Mouse (Mus musculus): ENCODE results near the gene Eno2. TPM values are rescaled to one million over a fixed set of nuclear protein-coding genes. Genes with fewer than 3 reads are reported as not detected.

Eno2 gene
- polyA plus RNA-seq, 1 experiment from 2014 or later = 4.6 TPM

DNA sequence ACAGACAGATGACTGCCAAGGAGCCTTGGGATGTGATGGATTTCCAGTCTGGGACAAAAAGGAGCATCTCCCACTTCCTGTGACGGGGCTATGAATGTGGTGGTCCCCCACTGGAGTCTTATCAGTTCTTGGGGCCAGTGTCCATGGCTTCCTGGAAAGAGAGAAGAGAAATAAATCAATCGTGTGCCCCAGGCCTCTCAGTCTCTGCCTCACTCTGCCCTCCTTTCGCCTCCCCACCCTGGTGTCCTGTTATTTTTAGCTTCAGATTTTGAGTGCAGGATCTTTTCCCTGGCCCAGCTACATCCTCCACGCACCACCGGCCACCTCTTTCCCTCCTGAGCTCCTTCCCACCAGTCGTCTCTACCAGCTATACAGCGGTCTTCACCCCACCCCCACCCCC lies 540 bp upstream of the Eno2 start:
- Histone ChIP-seq H3K27me3 (ENCODE audit: low read depth, poor library complexity, severe bottlenecking) (peaks cover 78% of the 10 kb centered on the region), H3K9me3 (replicated peaks) (no peaks in the 10 kb centered on the region), H3K27ac (replicated peaks) (peak overlapping the region; percentile 81), H3K4me1 (peaks cover 40% of the 10 kb centered on the region), H3K36me3 (no peaks in the 10 kb centered on the region), H3K4me3 (peak overlapping the region; percentile 58)
- WGBS = 61% methylated on average over 7 of the region's 7 CpGs
- DNase-seq (ENCODE audit: low spot score) = no peak

DNA sequence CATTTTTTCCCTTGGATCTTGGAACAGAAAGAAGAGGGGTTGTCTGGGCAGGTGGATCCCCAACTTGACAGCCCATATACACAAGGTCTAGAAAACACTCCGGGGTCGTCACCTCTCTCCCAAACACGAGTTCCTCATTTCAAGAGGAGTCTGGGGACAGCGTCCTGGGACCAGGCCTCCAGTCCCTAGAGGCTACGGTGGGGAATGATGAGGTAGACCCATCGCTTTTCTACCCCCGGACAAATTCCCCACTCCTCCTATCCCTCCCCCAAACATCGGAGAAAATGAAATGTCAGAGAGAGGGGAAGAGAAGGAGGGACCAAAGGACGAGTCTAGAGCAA lies 799 bp downstream of the Eno2 start:
- H3K4me1 ChIP-seq = peaks cover 40% of the 10 kb centered on the region
- WGBS = 1% methylated on average over 9 of the region's 9 CpGs
- peak overlapping the region; percentile 58 for H3K4me3 ChIP-seq
- no peak for DNase-seq (ENCODE audit: low spot score)
- H3K27me3 ChIP-seq (ENCODE audit: low read depth, poor library complexity, severe bottlenecking) = peaks cover 77% of the 10 kb centered on the region
- no peaks in the 10 kb centered on the region for H3K9me3 ChIP-seq (replicated peaks)
- peak overlapping the region; percentile 81 for H3K27ac ChIP-seq (replicated peaks)
- no peaks in the 10 kb centered on the region for H3K36me3 ChIP-seq

DNA sequence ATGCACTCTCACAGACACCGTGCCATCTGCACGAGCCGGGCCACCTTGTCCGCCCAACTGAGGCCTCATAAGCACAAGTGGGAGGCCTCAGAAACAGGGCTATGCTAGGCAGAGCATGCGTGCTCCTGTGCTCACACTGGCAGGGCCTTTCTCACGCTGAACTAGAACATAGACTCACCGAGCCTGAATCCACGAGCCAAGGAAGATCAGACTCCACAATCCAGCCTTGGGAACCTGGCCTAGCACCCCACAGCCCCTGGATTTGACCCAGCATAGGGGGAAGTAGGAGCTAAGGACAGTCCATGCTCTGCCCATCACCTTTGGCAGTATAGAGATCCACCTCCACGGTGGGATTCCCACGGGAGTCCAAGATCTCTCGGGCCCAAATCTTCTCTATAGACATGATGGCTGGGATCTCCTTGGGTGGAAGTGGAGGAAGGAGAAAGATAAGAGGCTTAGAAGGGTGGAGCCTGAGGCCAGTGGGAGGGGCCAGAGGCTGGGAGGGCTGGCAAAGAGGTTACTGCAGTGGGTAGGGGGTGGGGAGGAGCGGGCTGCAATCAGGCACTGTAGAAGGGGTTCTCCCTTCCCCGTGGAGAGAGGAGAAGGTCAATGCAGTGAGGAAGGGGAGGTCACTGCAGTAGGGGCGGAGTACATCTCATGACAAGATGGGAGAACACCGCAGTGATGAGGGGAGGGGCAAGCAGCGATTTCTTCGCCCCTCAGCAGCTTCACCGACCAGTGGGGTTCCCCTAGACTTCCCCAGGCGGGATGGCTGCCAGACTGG lies 1.4 kb downstream of the Eno2 start:
- H3K27me3 ChIP-seq (ENCODE audit: low read depth, poor library complexity, severe bottlenecking) = peaks cover 71% of the 10 kb centered on the region
- peak overlapping the region; percentile 58 for H3K4me3 ChIP-seq
- H3K4me1 ChIP-seq = peaks cover 40% of the 10 kb centered on the region
- H3K9me3 ChIP-seq (replicated peaks) = no peaks in the 10 kb centered on the region
- no peaks in the 10 kb centered on the region for H3K36me3 ChIP-seq
- WGBS = 15% methylated on average over 19 of the region's 19 CpGs
- H3K27ac ChIP-seq (replicated peaks) = peak overlapping the region; percentile 59
- peak; percentile 42 for DNase-seq (ENCODE audit: low spot score)

GRCm38 (mm10) chr6:124767536-124767919 lies 1.9 kb downstream of the Eno2 start:
- Histone ChIP-seq H3K4me3 (peak overlapping the region; percentile 58), H3K27me3 (ENCODE audit: low read depth, poor library complexity, severe bottlenecking) (peaks cover 71% of the 10 kb centered on the region), H3K27ac (replicated peaks) (peak overlapping the region; percentile 59), H3K36me3 (no peaks in the 10 kb centered on the region), H3K9me3 (replicated peaks) (no peaks in the 10 kb centered on the region), H3K4me1 (peaks cover 40% of the 10 kb centered on the region)
- DNase-seq (ENCODE audit: low spot score) = no peak
- WGBS = 23% methylated on average over 4 of the region's 4 CpGs

GRCm38 (mm10) chr6:124765951-124766350 lies 3.5 kb downstream of the Eno2 start:
- Histone ChIP-seq H3K4me3 (no peak overlapping the region), H3K36me3 (no peaks in the 10 kb centered on the region), H3K4me1 (peaks cover 40% of the 10 kb centered on the region), H3K27me3 (ENCODE audit: low read depth, poor library complexity, severe bottlenecking) (peaks cover 66% of the 10 kb centered on the region), H3K9me3 (replicated peaks) (no peaks in the 10 kb centered on the region), H3K27ac (replicated peaks) (no peak overlapping the region)
- DNase-seq (ENCODE audit: low spot score) = no peak
- whole genome bisulfite sequencing = 85% methylated on average over 7 of the region's 7 CpGs

DNA sequence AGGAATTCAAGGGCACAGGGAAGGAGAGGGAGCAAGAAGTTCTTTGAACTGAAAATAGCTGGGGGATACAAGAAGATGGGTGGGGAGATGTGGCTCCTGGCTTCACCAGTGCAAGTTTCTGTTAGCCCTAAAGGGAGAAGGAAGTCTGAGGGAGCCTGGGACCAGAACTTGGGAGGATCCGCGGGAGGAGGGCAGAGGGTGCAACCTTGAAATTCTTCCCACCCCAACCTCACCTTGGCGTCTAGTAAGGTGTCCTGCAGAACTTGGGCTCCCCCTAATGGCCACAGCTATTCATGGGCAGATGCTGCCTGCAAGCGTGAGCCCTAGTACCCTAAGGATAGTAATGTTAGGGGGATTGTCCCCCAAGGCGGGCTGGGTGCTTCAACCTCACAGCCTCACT lies 10.2 kb downstream of the Eno2 start:
- H3K36me3 ChIP-seq = no peaks in the 10 kb centered on the region
- DNase-seq (ENCODE audit: low spot score) = peak; percentile 80
- H3K9me3 ChIP-seq (replicated peaks) = no peaks in the 10 kb centered on the region
- H3K27me3 ChIP-seq (ENCODE audit: low read depth, poor library complexity, severe bottlenecking) = peaks cover 11% of the 10 kb centered on the region; the same call in 1 of the 2 replicates
- peaks cover 45% of the 10 kb centered on the region for H3K4me1 ChIP-seq
- H3K4me3 ChIP-seq = peak overlapping the region; percentile 90; the same call in 1 of the 2 replicates
- peak overlapping the region; percentile 98 for H3K27ac ChIP-seq (replicated peaks)
- 5% methylated on average over 5 of the region's 5 CpGs for WGBS

DNA sequence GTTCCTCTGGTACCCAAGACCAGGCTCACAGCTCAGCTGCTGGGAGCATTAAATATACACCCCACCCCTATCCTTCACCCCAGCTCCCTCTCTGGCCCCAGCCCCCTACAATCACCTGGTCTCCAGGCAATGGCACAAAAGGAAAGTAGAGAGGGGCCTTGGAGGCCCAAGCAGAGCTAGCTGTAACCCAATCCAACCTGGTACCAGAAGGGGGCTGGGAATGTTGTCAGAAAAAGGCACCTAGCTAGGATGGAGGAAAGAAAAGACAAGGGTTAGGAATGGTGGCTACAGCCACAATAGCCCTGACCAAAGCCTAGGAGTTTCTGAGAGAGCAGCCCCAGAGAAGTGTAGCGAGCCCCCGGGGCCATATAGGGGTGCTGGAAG lies 10.6 kb downstream of the Eno2 start:
- DNase-seq (ENCODE audit: low spot score) = no peak
- H3K27ac ChIP-seq (replicated peaks) = peak overlapping the region; percentile 98
- H3K36me3 ChIP-seq = no peaks in the 10 kb centered on the region
- peaks cover 49% of the 10 kb centered on the region for H3K4me1 ChIP-seq
- H3K27me3 ChIP-seq (ENCODE audit: low read depth, poor library complexity, severe bottlenecking) = peaks cover 11% of the 10 kb centered on the region; the same call in 1 of the 2 replicates
- 78% methylated on average over 2 of the region's 2 CpGs for WGBS
- no peaks in the 10 kb centered on the region for H3K9me3 ChIP-seq (replicated peaks)
- H3K4me3 ChIP-seq = peak overlapping the region; percentile 90

GRCm38 (mm10) chr6:124757909-124758848 lies 11.3 kb downstream of the Eno2 start:
- WGBS = 24% methylated on average over 5 of the region's 5 CpGs
- no peaks in the 10 kb centered on the region for H3K9me3 ChIP-seq (replicated peaks)
- peaks cover 11% of the 10 kb centered on the region; the same call in 1 of the 2 replicates for H3K27me3 ChIP-seq (ENCODE audit: low read depth, poor library complexity, severe bottlenecking)
- peak; percentile 67 for DNase-seq (ENCODE audit: low spot score)
- peak overlapping the region; percentile 90 for H3K4me3 ChIP-seq
- H3K27ac ChIP-seq (replicated peaks) = peak overlapping the region; percentile 98
- 0 out of 2 replicates have a peak, but pooled peaks cover 1% of the 10 kb centered on the region for H3K36me3 ChIP-seq
- H3K4me1 ChIP-seq = peaks cover 54% of the 10 kb centered on the region

GRCm38 (mm10) chr6:124757351-124757880 lies 12.1 kb downstream of the Eno2 start:
- Histone ChIP-seq H3K9me3 (replicated peaks) (no peaks in the 10 kb centered on the region), H3K36me3 (0 out of 2 replicates have a peak, but pooled peaks cover 3% of the 10 kb centered on the region), H3K4me1 (peaks cover 54% of the 10 kb centered on the region), H3K27me3 (ENCODE audit: low read depth, poor library complexity, severe bottlenecking) (0 out of 2 replicates have a peak, but pooled peaks cover 4% of the 10 kb centered on the region), H3K27ac (replicated peaks) (peak overlapping the region; percentile 98), H3K4me3 (peak overlapping the region; percentile 90)
- DNase-seq (ENCODE audit: low spot score) = no peak
- WGBS = 4% methylated on average over 5 of the region's 5 CpGs

DNA sequence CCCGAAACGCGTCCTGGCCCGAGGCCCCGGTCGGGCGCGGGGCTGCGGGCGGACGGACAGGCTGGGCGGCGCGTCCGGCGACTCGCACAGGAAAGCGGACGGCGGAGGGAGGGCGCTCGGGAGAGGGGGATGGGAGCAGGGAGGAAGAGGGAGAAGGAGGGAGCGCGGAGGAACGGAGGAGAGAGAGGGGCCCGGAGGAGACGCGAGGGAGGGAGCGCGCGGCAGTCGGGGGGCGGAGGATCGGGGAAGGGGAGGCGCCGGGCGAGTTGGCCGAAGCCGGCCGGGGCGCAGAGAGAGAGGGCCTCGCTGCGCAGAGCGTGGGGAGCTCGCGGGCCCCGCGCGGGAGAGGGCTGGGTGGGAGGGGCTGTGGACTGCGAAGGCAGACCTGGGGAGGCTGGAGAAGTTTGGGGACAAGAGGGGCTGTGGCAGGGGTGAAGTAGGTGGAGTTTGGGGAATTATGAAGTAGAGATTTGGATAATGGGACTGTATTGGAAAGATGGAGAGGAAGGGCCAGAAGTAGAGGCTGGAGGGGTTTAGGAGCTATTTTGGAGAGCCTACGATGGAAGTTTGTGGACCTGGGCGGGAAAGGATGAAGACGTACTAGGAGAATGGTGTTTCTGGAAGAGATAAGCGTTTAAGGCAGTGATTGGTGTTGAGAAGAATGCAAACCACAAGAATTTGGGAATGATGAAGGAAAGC lies 12.7 kb downstream of the Eno2 start:
- Histone ChIP-seq H3K27ac (replicated peaks) (peak overlapping the region; percentile 98), H3K4me1 (peaks cover 54% of the 10 kb centered on the region), H3K27me3 (ENCODE audit: low read depth, poor library complexity, severe bottlenecking) (no peaks in the 10 kb centered on the region), H3K9me3 (replicated peaks) (no peaks in the 10 kb centered on the region), H3K36me3 (0 out of 2 replicates have a peak, but pooled peaks cover 3% of the 10 kb centered on the region), H3K4me3 (peak overlapping the region; percentile 90)
- DNase-seq (ENCODE audit: low spot score) = peak; percentile 87
- under 1% methylated on average over 54 of the region's 54 CpGs for WGBS

DNA sequence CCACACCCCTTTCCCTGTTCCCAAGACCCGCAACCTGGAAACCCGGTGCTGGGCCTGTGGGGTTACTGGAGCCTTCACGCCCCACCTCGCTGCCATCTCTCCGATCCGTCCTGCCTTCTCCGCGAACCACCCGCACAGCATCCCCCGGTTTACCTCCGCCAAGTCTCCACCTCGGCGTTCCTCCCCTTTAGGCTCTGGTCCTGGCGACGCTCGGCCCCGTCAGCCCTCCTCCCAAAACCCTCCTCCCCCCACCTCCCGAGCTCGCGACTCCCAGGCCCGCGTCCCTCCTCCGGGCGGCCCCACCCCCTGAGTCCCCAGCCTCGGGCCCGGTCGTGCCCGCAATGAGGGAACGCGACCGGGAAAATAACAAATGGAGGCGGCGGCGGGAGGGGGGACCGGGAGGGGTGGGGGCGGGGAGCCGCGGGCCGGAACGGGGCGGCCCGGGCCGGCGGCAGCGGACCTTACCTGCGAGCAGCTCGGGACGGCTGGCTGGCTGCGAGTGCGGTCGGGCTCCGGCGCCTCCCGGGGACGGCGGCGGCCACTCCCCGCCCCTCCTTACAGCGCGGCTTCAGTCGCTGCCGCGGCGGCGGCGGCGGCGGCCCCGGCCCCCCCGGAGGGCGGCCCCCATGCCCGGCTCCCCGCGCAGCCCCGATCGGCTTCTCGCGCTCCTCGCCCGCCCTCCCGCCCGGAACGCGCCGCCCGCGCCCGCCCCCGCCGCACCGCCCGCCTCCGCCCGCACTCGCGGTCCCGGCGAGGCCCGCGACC lies 13.5 kb downstream of the Eno2 start, which contains the start of the genes Gm45234 and Atn1:
Gene Gm45234 (minus strand): TSS at position 191 of the 765 bp plus-strand sequence.
Gene Atn1 (minus strand): TSS at position 694 of the 765 bp plus-strand sequence.
- H3K4me3 ChIP-seq = peak within 1 kb of the TSS; percentile 90
- H3K36me3 ChIP-seq = 0 out of 2 replicates have a peak, but pooled peaks cover 8% of the 10 kb centered on the region
- peak within 1 kb of the TSS; percentile 98 for H3K27ac ChIP-seq (replicated peaks)
- peak; percentile 81 for DNase-seq (ENCODE audit: low spot score)
- H3K27me3 ChIP-seq (ENCODE audit: low read depth, poor library complexity, severe bottlenecking) = no peaks in the 10 kb centered on the region
- under 1% methylated on average over 73 of the region's 100 CpGs for WGBS
- H3K4me1 ChIP-seq = peaks cover 54% of the 10 kb centered on the region
- H3K9me3 ChIP-seq (replicated peaks) = no peaks in the 10 kb centered on the region
